Mouse (Mus musculus): ENCODE results near the gene Gadd45b. TPM values are rescaled to one million over a fixed set of nuclear protein-coding genes. Genes with fewer than 3 reads are reported as not detected.

Gadd45b gene
- polyA plus RNA-seq, 2 experiments = 36.6 to 46.2 TPM

DNA sequence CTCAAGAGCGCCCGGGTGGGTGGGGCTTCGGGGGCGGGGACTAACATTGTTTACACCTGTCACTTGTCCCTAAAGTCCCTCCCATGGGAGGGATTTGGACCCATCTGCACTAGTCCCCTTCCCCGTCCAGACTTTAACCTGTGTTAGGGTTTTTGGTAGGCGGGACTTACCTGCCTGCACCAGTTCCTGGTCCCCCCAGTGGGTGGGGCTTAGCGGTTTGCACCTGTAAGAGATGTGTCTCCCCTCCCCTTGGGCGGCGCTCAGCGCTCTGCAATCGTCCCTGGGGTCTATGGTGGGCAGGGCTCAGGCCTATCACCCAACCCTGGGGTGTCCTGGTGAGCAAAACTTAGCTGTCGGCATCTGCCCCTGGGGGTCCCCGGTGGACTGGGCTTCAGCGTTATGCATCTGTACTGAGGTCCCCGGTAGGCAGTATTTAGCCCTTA lies 12.5 kb upstream of the Gadd45b start:
- Histone ChIP-seq H3K4me3 (replicated peaks; ENCODE audit: low read length) (peak overlapping the region; percentile 91), H3K4me2 (replicated peaks; ENCODE audit: low read depth, low read length, severe bottlenecking) (peak overlapping the region; percentile 94), H3K27ac (replicated peaks; ENCODE audit: low read depth, low read length) (no peak overlapping the region), H3K36me3 (ENCODE audit: control insufficient read depth, insufficient read depth, low read length) (peaks cover 20% of the 10 kb centered on the region; the same call in 1 of the 2 replicates), H3K9ac (ENCODE audit: low read depth, low read length, severe bottlenecking) (peak overlapping the region; percentile 80), H3K4me1 (ENCODE audit: control insufficient read depth, insufficient read depth, low read length) (peaks cover 13% of the 10 kb centered on the region; the same call in 1 of the 2 replicates), H3K27me3 (ENCODE audit: control insufficient read depth, insufficient read depth, low read length) (no peaks in the 10 kb centered on the region), H3K9me3 (ENCODE audit: control insufficient read depth, low read length) (no peaks in the 10 kb centered on the region)
- no peak for TF ChIP-seq POLR2A (IDR thresholded peaks at IDR 0.05; ENCODE audit: borderline replicate concordance, extremely low read depth, insufficient read depth, insufficient read length)
- 2% methylated on average over 15 of the region's 15 CpGs for WGBS
- no peak for ATAC-seq (ENCODE audit: low FRiP score, low read depth)
- DNase-seq (ENCODE audit: low spot score) = peak; percentile 31

DNA sequence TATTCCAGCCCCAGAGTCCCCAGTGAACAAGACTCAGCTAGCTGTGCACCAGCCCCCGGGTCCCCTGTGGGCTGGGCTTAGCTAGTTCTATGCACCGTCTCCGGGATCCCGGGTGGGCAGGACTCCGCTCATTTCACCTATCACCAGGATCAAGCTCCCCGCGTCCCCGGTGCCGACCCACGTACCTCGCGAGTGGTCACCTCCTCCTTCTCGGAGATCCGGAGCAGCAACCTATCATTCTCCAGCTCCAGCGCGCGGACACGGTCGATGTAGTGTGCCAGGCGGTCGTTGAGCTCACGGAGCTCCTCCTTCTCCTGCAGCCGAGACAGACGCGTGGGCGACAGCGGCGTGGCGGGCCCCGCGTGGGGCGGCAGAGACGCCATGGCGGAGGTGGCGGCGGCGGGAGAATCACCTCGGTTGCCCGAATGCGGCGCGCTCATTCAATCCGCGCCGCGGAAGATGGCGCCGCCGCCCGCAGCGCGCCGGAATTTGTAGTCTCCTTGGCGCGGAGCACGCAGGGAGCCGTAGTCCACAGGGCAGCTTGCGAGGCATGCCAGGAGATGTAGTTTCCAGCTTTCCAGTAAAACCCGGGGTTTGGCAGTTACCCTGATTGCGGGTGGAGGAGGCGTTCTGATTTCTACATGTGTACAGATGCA lies 12.0 kb upstream of the Gadd45b start, which contains the start of gene Lmnb2:
Gene Lmnb2, minus strand, starts transcription at position 467 of the 656 bp plus-strand sequence.
- Histone ChIP-seq H3K27me3 (ENCODE audit: control insufficient read depth, insufficient read depth, low read length) (no peaks in the 10 kb centered on the region), H3K9me3 (ENCODE audit: control insufficient read depth, low read length) (no peaks in the 10 kb centered on the region), H3K4me3 (replicated peaks; ENCODE audit: low read length) (peak within 1 kb of the TSS; percentile 91), H3K4me2 (replicated peaks; ENCODE audit: low read depth, low read length, severe bottlenecking) (peak within 1 kb of the TSS; percentile 94), H3K9ac (ENCODE audit: low read depth, low read length, severe bottlenecking) (peak within 1 kb of the TSS; percentile 80), H3K27ac (replicated peaks; ENCODE audit: low read depth, low read length) (no peak within 1 kb of the TSS), H3K4me1 (ENCODE audit: control insufficient read depth, insufficient read depth, low read length) (peaks cover 13% of the 10 kb centered on the region; the same call in 1 of the 2 replicates), H3K36me3 (ENCODE audit: control insufficient read depth, insufficient read depth, low read length) (peaks cover 20% of the 10 kb centered on the region; the same call in 1 of the 2 replicates)
- WGBS = under 1% methylated on average over 61 of the region's 61 CpGs
- ATAC-seq (ENCODE audit: low FRiP score, low read depth) (peak; percentile 56; the same call in 1 of the 2 replicates), DNase-seq (ENCODE audit: low spot score) (peak; percentile 70)
- 0 out of 2 replicates have a peak, but pooled peaks have one; percentile 62 for TF ChIP-seq POLR2A (IDR thresholded peaks at IDR 0.05; ENCODE audit: borderline replicate concordance, extremely low read depth, insufficient read depth, insufficient read length)

DNA sequence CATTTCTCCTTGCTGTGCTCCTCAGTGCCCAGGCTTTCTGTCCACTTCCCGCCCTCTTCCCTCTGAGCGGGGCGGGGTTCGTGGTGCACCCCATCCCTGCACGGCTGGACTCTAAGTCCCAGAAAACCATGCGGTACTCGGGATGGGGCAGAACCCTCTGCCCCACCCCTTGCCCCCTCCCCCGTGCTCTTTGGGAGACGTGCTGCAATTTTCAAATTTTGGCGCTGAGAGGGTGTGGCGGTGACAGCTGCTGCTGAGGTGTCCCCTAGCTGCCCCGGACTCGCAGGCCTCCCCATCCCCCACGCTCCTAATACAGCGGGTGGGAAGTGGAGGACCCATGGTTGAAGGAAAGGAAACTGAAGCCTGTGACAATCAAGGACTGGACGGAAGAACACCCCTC lies 8.0 kb upstream of the Gadd45b start:
- peak overlapping the region; percentile 34; the same call in 1 of the 2 replicates for H3K9ac ChIP-seq (ENCODE audit: low read depth, low read length, severe bottlenecking)
- TF ChIP-seq POLR2A (IDR thresholded peaks at IDR 0.05; ENCODE audit: borderline replicate concordance, extremely low read depth, insufficient read depth, insufficient read length) = no peak
- no peaks in the 10 kb centered on the region for H3K27me3 ChIP-seq (ENCODE audit: control insufficient read depth, insufficient read depth, low read length)
- no peak overlapping the region for H3K27ac ChIP-seq (replicated peaks; ENCODE audit: low read depth, low read length)
- 5% methylated on average over 16 of the region's 16 CpGs for WGBS
- peak overlapping the region; percentile 49 for H3K4me2 ChIP-seq (replicated peaks; ENCODE audit: low read depth, low read length, severe bottlenecking)
- ATAC-seq (ENCODE audit: low FRiP score, low read depth) = peak; percentile 70
- H3K9me3 ChIP-seq (ENCODE audit: control insufficient read depth, low read length) = no peaks in the 10 kb centered on the region
- no peaks in the 10 kb centered on the region for H3K36me3 ChIP-seq (ENCODE audit: control insufficient read depth, insufficient read depth, low read length)
- peak overlapping the region; percentile 25 for H3K4me3 ChIP-seq (replicated peaks; ENCODE audit: low read length)
- DNase-seq (ENCODE audit: low spot score) = peak; percentile 53
- H3K4me1 ChIP-seq (ENCODE audit: control insufficient read depth, insufficient read depth, low read length) = peaks cover 13% of the 10 kb centered on the region; the same call in 1 of the 2 replicates

DNA sequence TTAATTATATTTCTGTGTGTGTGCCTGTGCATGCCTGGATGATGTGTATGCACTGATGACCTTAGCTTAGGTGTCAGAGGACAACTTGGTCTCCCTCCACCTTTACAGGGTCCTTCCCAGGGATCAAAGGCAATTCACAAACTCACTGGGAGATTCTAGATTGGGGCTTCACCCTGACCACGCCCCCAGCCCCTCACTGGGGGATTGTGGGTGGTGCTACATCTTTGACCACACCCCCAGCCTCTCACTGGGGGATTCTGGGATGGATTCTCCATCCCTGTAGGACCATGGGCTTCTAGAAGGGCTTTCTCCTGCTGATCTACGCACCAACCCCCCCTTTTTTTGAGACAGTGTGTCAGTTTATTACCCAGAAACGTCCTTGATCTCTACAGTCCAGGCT lies 4.4 kb upstream of the Gadd45b start:
- no peaks in the 10 kb centered on the region for H3K36me3 ChIP-seq (ENCODE audit: control insufficient read depth, insufficient read depth, low read length)
- H3K4me1 ChIP-seq (ENCODE audit: control insufficient read depth, insufficient read depth, low read length) = 0 out of 2 replicates have a peak, but pooled peaks cover 8% of the 10 kb centered on the region
- no peak for TF ChIP-seq POLR2A (IDR thresholded peaks at IDR 0.05; ENCODE audit: borderline replicate concordance, extremely low read depth, insufficient read depth, insufficient read length)
- H3K4me2 ChIP-seq (replicated peaks; ENCODE audit: low read depth, low read length, severe bottlenecking) = no peak overlapping the region
- no peak overlapping the region for H3K27ac ChIP-seq (replicated peaks; ENCODE audit: low read depth, low read length)
- ATAC-seq (ENCODE audit: low FRiP score, low read depth) (no peak), DNase-seq (ENCODE audit: low spot score) (no peak)
- H3K9ac ChIP-seq (ENCODE audit: low read depth, low read length, severe bottlenecking) = no peak overlapping the region
- H3K4me3 ChIP-seq (replicated peaks; ENCODE audit: low read length) = no peak overlapping the region
- H3K9me3 ChIP-seq (ENCODE audit: control insufficient read depth, low read length) = no peaks in the 10 kb centered on the region
- no peaks in the 10 kb centered on the region for H3K27me3 ChIP-seq (ENCODE audit: control insufficient read depth, insufficient read depth, low read length)
- 30% methylated on average over 3 of the region's 3 CpGs for WGBS

DNA sequence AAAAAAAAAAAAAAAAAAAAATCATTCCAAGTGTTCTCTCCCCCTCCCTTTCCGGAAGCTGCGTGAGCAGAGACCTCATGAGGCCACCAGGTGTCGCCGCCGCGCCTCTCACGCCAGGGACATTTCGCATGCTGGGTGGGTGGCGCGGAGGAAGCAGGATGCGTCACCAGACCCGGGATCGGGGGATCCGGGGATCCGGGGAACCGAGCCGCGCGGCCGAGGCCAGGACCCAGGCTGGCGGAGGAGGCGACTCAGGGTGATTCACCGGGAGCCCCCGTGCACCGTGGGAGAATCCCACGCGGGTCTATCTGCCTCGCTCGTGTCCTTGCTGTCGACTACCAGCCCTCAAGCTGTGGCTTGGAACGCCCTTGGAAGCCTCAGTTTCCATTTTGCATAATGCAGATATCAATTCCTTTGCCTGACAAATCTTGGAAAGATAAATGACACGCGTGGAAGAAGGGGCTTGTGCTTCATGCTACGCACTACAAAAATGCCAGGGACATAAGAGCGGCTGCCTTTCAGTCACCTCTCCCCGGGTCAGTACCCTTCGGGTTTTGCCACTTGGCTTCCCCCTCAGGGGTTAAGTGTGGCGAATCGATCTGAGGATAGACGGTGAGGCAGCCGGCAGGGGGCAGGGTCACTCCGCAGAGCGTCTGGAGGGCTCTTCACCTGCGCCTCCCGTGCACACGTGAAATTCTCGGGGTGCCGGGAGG lies 1.1 kb upstream of the Gadd45b start:
- DNase-seq (ENCODE audit: low spot score) = peak; percentile 88
- H3K9ac ChIP-seq (ENCODE audit: low read depth, low read length, severe bottlenecking) = peak overlapping the region; percentile 50
- no peaks in the 10 kb centered on the region for H3K9me3 ChIP-seq (ENCODE audit: control insufficient read depth, low read length)
- peak overlapping the region; percentile 95 for H3K4me2 ChIP-seq (replicated peaks; ENCODE audit: low read depth, low read length, severe bottlenecking)
- H3K4me1 ChIP-seq (ENCODE audit: control insufficient read depth, insufficient read depth, low read length) = peaks cover 33% of the 10 kb centered on the region
- peak overlapping the region; percentile 85 for H3K27ac ChIP-seq (replicated peaks; ENCODE audit: low read depth, low read length)
- H3K36me3 ChIP-seq (ENCODE audit: control insufficient read depth, insufficient read depth, low read length) = no peaks in the 10 kb centered on the region
- H3K27me3 ChIP-seq (ENCODE audit: control insufficient read depth, insufficient read depth, low read length) = peaks cover 15% of the 10 kb centered on the region; the same call in 1 of the 2 replicates
- under 1% methylated on average over 47 of the region's 48 CpGs for WGBS
- peak overlapping the region; percentile 55 for H3K4me3 ChIP-seq (replicated peaks; ENCODE audit: low read length)
- TF ChIP-seq POLR2A (IDR thresholded peaks at IDR 0.05; ENCODE audit: borderline replicate concordance, extremely low read depth, insufficient read depth, insufficient read length) = 0 out of 2 replicates have a peak, but pooled peaks have one; percentile 32
- peak; percentile 38 for ATAC-seq (ENCODE audit: low FRiP score, low read depth)
